Mouse (Mus musculus): ENCODE results near the gene 1700113H08Rik. TPM values are rescaled to one million over a fixed set of nuclear protein-coding genes. Genes with fewer than 3 reads are reported as not detected.

1700113H08Rik gene
- polyA plus RNA-seq, 1 experiment from 2014 or later: not detected

DNA sequence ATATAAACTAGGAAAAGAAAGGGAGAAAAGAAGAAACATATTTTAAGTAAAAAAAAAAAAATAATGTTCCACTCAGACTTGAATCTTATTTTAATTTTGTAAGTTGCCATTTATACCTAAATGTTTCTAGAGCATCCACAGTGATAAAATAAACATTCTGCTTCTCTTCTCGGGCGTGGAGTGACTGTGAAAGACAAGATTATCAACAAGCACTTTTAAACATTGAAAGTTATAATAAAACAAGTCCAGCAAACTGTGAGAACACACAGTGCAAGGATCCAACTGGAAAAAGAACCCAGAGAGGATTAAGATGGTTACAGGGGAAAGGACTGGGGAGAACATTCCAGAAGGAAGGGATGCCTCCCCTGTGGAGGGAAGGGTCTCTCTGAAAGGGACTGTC is 155.0 kb downstream of the 1700113H08Rik start:
- Histone ChIP-seq H3K9ac (no peak overlapping the region), H3K9me3 (no peaks in the 10 kb centered on the region), H3K27ac (no peak overlapping the region), H3K4me2 (no peak overlapping the region), H3K36me3 (no peaks in the 10 kb centered on the region), H3K4me3 (no peak overlapping the region), H3K27me3 (no peaks in the 10 kb centered on the region), H3K4me1 (no peaks in the 10 kb centered on the region)
- no peak for ATAC-seq (ENCODE audit: insufficient number of reproducible peaks, insufficient read depth, low FRiP score, low TSS enrichment, low read depth)
- 70% methylated on average over 2 of the region's 2 CpGs for WGBS

DNA sequence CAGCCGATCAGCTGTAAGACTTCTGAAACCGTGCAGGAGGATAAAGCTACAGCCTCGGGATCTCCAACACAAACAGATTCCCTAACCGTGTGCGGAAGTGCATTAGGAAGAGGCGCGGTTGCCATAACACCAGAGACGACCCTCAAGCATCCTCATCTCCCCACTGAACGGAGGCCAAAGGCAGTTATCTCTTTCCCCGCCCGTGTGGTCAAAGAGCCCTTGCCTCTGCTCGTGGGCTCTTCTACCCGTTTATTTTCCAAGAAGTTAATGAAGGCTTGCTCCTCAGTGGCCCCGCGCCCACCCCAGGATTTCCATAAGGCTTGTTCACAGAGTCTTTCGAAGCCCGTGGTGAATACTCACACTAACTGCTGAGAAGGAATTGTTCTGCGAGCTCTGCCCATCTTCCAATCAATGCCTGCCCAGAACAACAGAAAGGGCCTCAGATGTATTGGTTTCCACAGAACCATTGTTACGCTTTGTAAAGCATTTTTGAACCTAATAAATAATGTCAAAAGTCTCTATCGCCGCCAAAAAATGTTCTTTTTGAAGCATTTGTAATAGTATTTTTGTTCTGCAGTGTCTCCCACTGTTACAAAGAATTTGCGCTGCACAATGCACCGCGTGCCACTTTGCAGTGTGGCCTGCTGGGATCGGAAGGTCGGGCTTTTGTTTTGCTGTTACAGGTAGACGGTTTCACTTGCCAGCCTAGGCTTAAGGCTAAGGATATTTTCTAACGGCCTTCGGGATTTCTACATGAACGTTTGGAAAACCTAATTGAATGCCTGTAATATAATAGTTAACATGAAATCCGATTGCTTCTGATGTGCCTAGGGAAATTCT is 172.4 kb downstream of the 1700113H08Rik start:
- Histone ChIP-seq H3K4me2 (peak overlapping the region; percentile 38), H3K27me3 (no peaks in the 10 kb centered on the region), H3K4me1 (no peaks in the 10 kb centered on the region), H3K9ac (no peak overlapping the region), H3K4me3 (no peak overlapping the region), H3K36me3 (no peaks in the 10 kb centered on the region), H3K9me3 (no peaks in the 10 kb centered on the region), H3K27ac (no peak overlapping the region)
- ATAC-seq (ENCODE audit: insufficient number of reproducible peaks, insufficient read depth, low FRiP score, low TSS enrichment, low read depth): no peak
- 53% methylated on average over 31 of the region's 31 CpGs for WGBS

GRCm38 (mm10) chr10:87239332-87240008 is 181.6 kb downstream of the 1700113H08Rik start:
- no peaks in the 10 kb centered on the region for H3K4me1 ChIP-seq
- no peak overlapping the region for H3K4me2 ChIP-seq
- H3K9ac ChIP-seq: no peak overlapping the region
- 81% methylated on average over 9 of the region's 9 CpGs for WGBS
- no peak overlapping the region for H3K27ac ChIP-seq
- no peak for ATAC-seq (ENCODE audit: insufficient number of reproducible peaks, insufficient read depth, low FRiP score, low TSS enrichment, low read depth)
- H3K4me3 ChIP-seq: no peak overlapping the region
- no peaks in the 10 kb centered on the region for H3K27me3 ChIP-seq
- no peaks in the 10 kb centered on the region for H3K9me3 ChIP-seq
- no peaks in the 10 kb centered on the region for H3K36me3 ChIP-seq

DNA sequence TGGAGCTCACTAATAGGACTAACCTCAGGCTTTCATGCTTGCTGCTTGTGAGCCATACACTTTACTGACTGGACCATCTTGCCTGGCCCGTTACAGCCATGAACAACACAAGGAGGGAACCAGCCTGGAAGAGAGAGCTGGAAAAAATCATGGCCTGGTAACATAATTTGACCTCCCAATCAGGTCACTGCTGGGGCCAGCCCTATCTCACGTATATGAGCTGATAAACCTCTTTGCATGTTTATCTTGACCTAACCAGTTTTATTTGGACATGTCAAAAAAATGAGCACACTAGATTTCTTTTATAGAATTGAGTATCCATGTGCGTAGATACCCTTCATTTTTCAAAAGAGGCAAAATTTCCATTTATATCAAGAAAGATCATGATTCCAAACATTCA is 213.9 kb downstream of the 1700113H08Rik start:
- Histone ChIP-seq H3K4me3 (no peak overlapping the region), H3K36me3 (no peaks in the 10 kb centered on the region), H3K4me2 (no peak overlapping the region), H3K27me3 (no peaks in the 10 kb centered on the region), H3K9ac (no peak overlapping the region), H3K27ac (no peak overlapping the region), H3K9me3 (no peaks in the 10 kb centered on the region), H3K4me1 (peaks cover 5% of the 10 kb centered on the region; the same call in 1 of the 2 replicates)
- 84% methylated on average over 3 of the region's 3 CpGs for WGBS
- ATAC-seq (ENCODE audit: insufficient number of reproducible peaks, insufficient read depth, low FRiP score, low TSS enrichment, low read depth): no peak

- H3K27me3 ChIP-seq: no peaks in the 10 kb centered on the region
- peaks cover 5% of the 10 kb centered on the region; the same call in 1 of the 2 replicates for H3K4me1 ChIP-seq
- no peak overlapping the region for H3K4me3 ChIP-seq
- no peaks in the 10 kb centered on the region for H3K36me3 ChIP-seq
- no peak for ATAC-seq (ENCODE audit: insufficient number of reproducible peaks, insufficient read depth, low FRiP score, low TSS enrichment, low read depth)
- H3K9ac ChIP-seq: no peak overlapping the region
- no peak overlapping the region for H3K4me2 ChIP-seq
- no peak overlapping the region for H3K27ac ChIP-seq
- no peaks in the 10 kb centered on the region for H3K9me3 ChIP-seq
- 69% methylated on average over 8 of the region's 8 CpGs for WGBS
Observed at GRCm38 (mm10) chr10:87272133-87272622, 214.3 kb downstream of the 1700113H08Rik start.

DNA sequence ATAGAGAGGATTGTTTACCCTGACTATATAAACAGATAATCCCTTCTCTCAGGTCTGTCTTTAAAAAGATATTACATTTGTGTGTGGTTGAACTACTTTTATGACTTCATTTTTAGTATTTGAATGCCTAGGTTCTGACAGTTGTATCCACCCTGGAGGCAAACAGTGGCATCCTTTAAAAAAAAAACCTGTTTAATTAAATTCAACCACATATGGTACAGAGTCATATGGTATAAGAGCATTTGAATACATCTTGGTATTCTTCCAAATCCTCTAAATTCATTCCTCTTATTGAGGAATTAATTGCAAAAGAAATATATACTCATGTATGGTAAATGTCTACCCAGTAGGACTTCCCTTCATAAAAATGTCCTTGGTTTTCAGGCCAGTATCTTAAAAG is 217.2 kb downstream of the 1700113H08Rik start:
- no peaks in the 10 kb centered on the region for H3K27me3 ChIP-seq
- ATAC-seq (ENCODE audit: insufficient number of reproducible peaks, insufficient read depth, low FRiP score, low TSS enrichment, low read depth): no peak
- H3K4me1 ChIP-seq: peaks cover 5% of the 10 kb centered on the region; the same call in 1 of the 2 replicates
- no peaks in the 10 kb centered on the region for H3K9me3 ChIP-seq
- H3K9ac ChIP-seq: no peak overlapping the region
- no peak overlapping the region for H3K4me3 ChIP-seq
- no peak overlapping the region for H3K4me2 ChIP-seq
- no peak overlapping the region for H3K27ac ChIP-seq
- H3K36me3 ChIP-seq: no peaks in the 10 kb centered on the region

Other genes with a start within 250 kb of the 1700113H08Rik start
- 0.67 and 0.91 TPM in 2 replicates for gene Stab2, start 50.0 kb upstream of the 1700113H08Rik start, polyA plus RNA-seq (2015; fragmentation: Nextera tagmentation; extraction: Ambion mirVana)